Mouse (Mus musculus): ENCODE results near the gene Abcf1.

DNA sequence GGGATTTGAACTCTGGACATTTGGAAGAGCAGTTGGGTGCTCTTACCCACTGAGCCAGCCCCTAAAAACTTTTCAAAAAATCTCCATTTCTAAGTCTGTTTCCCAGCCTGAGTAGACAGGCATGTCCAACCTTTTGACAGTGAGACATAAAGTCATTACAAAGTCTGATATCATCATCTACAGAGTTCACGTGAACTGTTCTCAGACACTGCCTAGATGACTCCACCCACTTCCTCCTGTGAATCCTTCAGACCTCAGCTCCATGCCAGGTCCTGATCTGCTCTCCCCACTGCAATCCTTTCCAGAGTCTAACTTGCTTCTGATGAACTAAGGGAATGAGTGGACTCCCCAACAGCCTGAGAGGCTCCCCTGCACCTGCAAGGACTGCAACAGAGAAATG is 2.6 kb upstream of the Abcf1 start:
- TF ChIP-seq POLR2A (IDR thresholded peaks at IDR 0.05; ENCODE audit: low read depth, low read length) (no peak), CTCF (IDR thresholded peaks at IDR 0.05; ENCODE audit: borderline replicate concordance, insufficient read depth, low read length) (no peak)
